20 mouse cellular contexts compared by ENCODE assay signal in the genomic region with DNA sequence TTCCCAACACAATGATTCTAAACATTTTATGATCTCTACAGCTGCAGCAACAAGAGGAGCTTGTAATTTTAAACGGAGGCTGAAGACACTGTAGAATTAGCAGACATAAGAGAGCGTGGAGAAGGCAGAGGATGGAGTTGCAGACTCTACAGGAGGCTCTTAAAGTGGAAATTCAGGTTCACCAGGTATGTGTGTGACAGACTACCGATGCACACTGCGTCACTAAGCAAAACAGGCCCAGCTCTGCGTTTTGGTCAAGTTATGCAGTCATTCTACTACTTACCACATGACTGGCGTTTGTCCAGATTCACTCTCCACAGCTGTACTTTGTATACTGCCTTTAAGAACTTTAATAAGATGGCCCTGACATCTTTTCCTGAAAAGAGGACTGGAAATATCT.
DNase-seq lines count a peak whose midpoint lies in the region; ATAC-seq and TF ChIP-seq lines count a peak whose summit lies in the region.
"Had no signal": no experiment of that assay in that cellular context is flagged by ENCODE, and none has a peak within 500 bp of the region (broad histone marks: within the 10 kb centered on the region; RNA-seq: fewer than 3 reads in every experiment).

No protein-coding gene starts in this region.

- no peak overlapping the region for H3K4me3 ChIP-seq in lung, embryonic 14.5 days (ENCODE audit: low read depth, low read length)
- H3K4me3 ChIP-seq: embryonic facial prominence, embryonic 13.5 days; forebrain, embryonic 13.5 days; forebrain, embryonic 15.5 days had no signal

- peak; percentile 44 for DNase-seq in heart, adult 11 months
- no peak for DNase-seq in heart, postnatal 14 days
- DNase-seq in lung, embryonic 14.5 days: peak; percentile 19
- DNase-seq in lung, postnatal 10 days: no peak
- DNase-seq in NIH3T3 (ENCODE audit: low read depth): peak; percentile 39
- DNase-seq in ovary, postnatal 36 days (ENCODE audit: low spot score): no peak
- DNase-seq: adrenal gland, adult 8-10 months; adrenal gland, postnatal 14 days; adrenal gland, postnatal 36 days; cerebellum, adult 11-12 months; cerebellum, adult 2 months; cerebellum, adult 9-10 months; cerebellum, postnatal 10 days; cerebellum, postnatal 25 days; forebrain, postnatal 0 days had no signal

- H3K4me2 ChIP-seq in lung, embryonic 14.5 days: no peak overlapping the region
- H3K4me2 ChIP-seq: embryonic facial prominence, embryonic 13.5 days; forebrain, embryonic 13.5 days; forebrain, embryonic 15.5 days had no signal

- intact Hi-C loops in heart, postnatal 14 days (cut with DNase I): no loop called here

- H3K9me3 ChIP-seq in lung, embryonic 14.5 days (ENCODE audit: low read depth, low read length): no peaks in the 10 kb centered on the region
- H3K9me3 ChIP-seq: embryonic facial prominence, embryonic 13.5 days; forebrain, embryonic 13.5 days; forebrain, embryonic 15.5 days had no signal

- no peak for ATAC-seq in lung, embryonic 14.5 days (ENCODE audit: insufficient read depth)
- ATAC-seq: activated CD4-positive, CD25-positive, alpha-beta regulatory T cell, adult 4 months; forebrain, embryonic 13.5 days; forebrain, embryonic 15.5 days; forebrain, postnatal 0 days; Patski had no signal

- H3K9ac ChIP-seq in lung, embryonic 14.5 days: no peak overlapping the region
- H3K9ac ChIP-seq: embryonic facial prominence, embryonic 13.5 days; forebrain, embryonic 13.5 days; forebrain, embryonic 15.5 days; forebrain, postnatal 0 days had no signal

- 70% methylated on average over 6 of the region's 6 CpGs for WGBS in lung, embryonic 14.5 days

- H3K27me3 ChIP-seq in lung, embryonic 14.5 days (ENCODE audit: insufficient read depth, low read length): no peaks in the 10 kb centered on the region
- H3K27me3 ChIP-seq: embryonic facial prominence, embryonic 13.5 days; forebrain, embryonic 13.5 days; forebrain, embryonic 15.5 days; Patski had no signal

- H3K27ac ChIP-seq in lung, embryonic 14.5 days (ENCODE audit: low read depth): no peak overlapping the region
- H3K27ac ChIP-seq: embryonic facial prominence, embryonic 13.5 days; forebrain, embryonic 13.5 days; forebrain, embryonic 15.5 days had no signal

- peaks cover 48% of the 10 kb centered on the region for H3K36me3 ChIP-seq in lung, embryonic 14.5 days (ENCODE audit: insufficient read depth)

- H3K4me1 ChIP-seq in lung, embryonic 14.5 days (ENCODE audit: insufficient read depth): no peaks in the 10 kb centered on the region
- H3K4me1 ChIP-seq: embryonic facial prominence, embryonic 13.5 days; forebrain, embryonic 13.5 days; forebrain, embryonic 15.5 days had no signal

- no peak for TF ChIP-seq CTCF in lung, embryonic 14.5 days (IDR thresholded peaks at IDR 0.05; ENCODE audit: low read depth)

Comparison
In these comparisons a context has a peak if more than half of its experiments do, and no peak if none do; other contexts are left out.
1. DNase-seq: peak in heart, adult 11 months (single experiment), lung, embryonic 14.5 days (single experiment) and NIH3T3 (single experiment); none in heart, postnatal 14 days (0 of 2), lung, postnatal 10 days (single experiment) and ovary, postnatal 36 days (single experiment).